Mouse (Mus musculus): ENCODE measurements around the gene Map3k20.

Gene Map3k20

GRCm38 (mm10) chr2:72320661-72321060, 35.2 kb downstream of the Map3k20 start:
- CTCF ChIA-PET = no interaction called here

- CTCF ChIA-PET = interaction anchor here (0.6 kb wide), 1 partner anchor 63 kb away, joined by 14 read pairs; no protein-coding TSS in a partner anchor
These were observed 36.2 kb downstream of the Map3k20 start for GRCm38 (mm10) chr2:72321591-72321990.

GRCm38 (mm10) chr2:72322681-72323353, 37.4 kb downstream of the Map3k20 start:
- CTCF ChIA-PET = no interaction called here

- CTCF ChIA-PET = no interaction called here
These were observed 39.0 kb downstream of the Map3k20 start for GRCm38 (mm10) chr2:72324436-72324835.

- CTCF ChIA-PET = no interaction called here
These were observed 41.1 kb downstream of the Map3k20 start for GRCm38 (mm10) chr2:72326491-72326890.

GRCm38 (mm10) chr2:72328435-72328834, 43.0 kb downstream of the Map3k20 start:
- CTCF ChIA-PET = no interaction called here

- CTCF ChIA-PET = no interaction called here
These were observed 45.6 kb downstream of the Map3k20 start for GRCm38 (mm10) chr2:72330955-72331481.

- CTCF ChIA-PET = no interaction called here
These were observed 46.6 kb downstream of the Map3k20 start for GRCm38 (mm10) chr2:72332067-72332466.

GRCm38 (mm10) chr2:72333210-72333609, 47.8 kb downstream of the Map3k20 start:
- CTCF ChIA-PET = no interaction called here

GRCm38 (mm10) chr2:72336840-72337239, 51.4 kb downstream of the Map3k20 start:
- CTCF ChIA-PET = no interaction called here

GRCm38 (mm10) chr2:72345281-72345680, 59.8 kb downstream of the Map3k20 start:
- CTCF ChIA-PET = no interaction called here

- CTCF ChIA-PET = no interaction called here
These were observed 65.9 kb downstream of the Map3k20 start for GRCm38 (mm10) chr2:72351329-72351728.

- CTCF ChIA-PET = no interaction called here
These were observed 66.3 kb downstream of the Map3k20 start for GRCm38 (mm10) chr2:72351776-72352175.

- CTCF ChIA-PET = no interaction called here
These were observed 67.3 kb downstream of the Map3k20 start for GRCm38 (mm10) chr2:72352756-72353155.

GRCm38 (mm10) chr2:72356471-72356870, 71.0 kb downstream of the Map3k20 start:
- CTCF ChIA-PET = no interaction called here

- CTCF ChIA-PET = no interaction called here
These were observed 76.1 kb downstream of the Map3k20 start for GRCm38 (mm10) chr2:72361572-72361971.

GRCm38 (mm10) chr2:72363449-72363848, 78.0 kb downstream of the Map3k20 start:
- CTCF ChIA-PET = no interaction called here

GRCm38 (mm10) chr2:72365930-72366329, 80.5 kb downstream of the Map3k20 start:
- CTCF ChIA-PET = no interaction called here

GRCm38 (mm10) chr2:72366503-72366902, 81.1 kb downstream of the Map3k20 start:
- CTCF ChIA-PET = no interaction called here

GRCm38 (mm10) chr2:72367850-72368249, 82.4 kb downstream of the Map3k20 start:
- CTCF ChIA-PET = no interaction called here

GRCm38 (mm10) chr2:72369140-72369600, 83.7 kb downstream of the Map3k20 start:
- CTCF ChIA-PET = no interaction called here

GRCm38 (mm10) chr2:72372136-72372535, 86.7 kb downstream of the Map3k20 start:
- CTCF ChIA-PET = no interaction called here

GRCm38 (mm10) chr2:72374076-72374475, 88.6 kb downstream of the Map3k20 start:
- CTCF ChIA-PET = interaction anchor here (0.5 kb wide), 1 partner anchor 10 kb away, joined by 4 read pairs; no protein-coding TSS in a partner anchor

GRCm38 (mm10) chr2:72375877-72376276, 90.4 kb downstream of the Map3k20 start:
- CTCF ChIA-PET = no interaction called here
